Mouse (Mus musculus) ES-E14 (cell line): ENCODE data around the gene Gm28305. TPM values are rescaled to one million over a fixed set of nuclear protein-coding genes. Genes with fewer than 3 reads are reported as not detected.

Source experiments
- DNase-seq: peaks from one replicate; pipeline ENCODE4 v3.0.0-alpha.2; 2013; ENCODE audit warnings: low read depth, low spot score
- H3K27ac ChIP-seq: 2 replicates; pipeline ENCODE4 v1.5.1; 2012; ENCODE audit warnings: low read depth, mild to moderate bottlenecking, low read length, moderate library complexity, mixed read lengths; ENCODE audit not compliant: poor library complexity, insufficient read depth, severe bottlenecking
- H3K36me3 ChIP-seq: 2 replicates; pipeline ENCODE4 v1.6.1; 2012; ENCODE audit warnings: mild to moderate bottlenecking, low read length, moderate library complexity, mixed read lengths; ENCODE audit not compliant: control insufficient read depth, poor library complexity, insufficient read depth, severe bottlenecking
- H3K4me1 ChIP-seq, 2 experiments: fragments of 150-350 bp in 1 of 2; sonication (generic) in 1 of 2; 2 replicates each; pipeline ENCODE4 v1.6.1; 2012; ENCODE audit warnings: low read length in 2 of 2, mild to moderate bottlenecking in 1 of 2, mixed read lengths in 1 of 2; ENCODE audit not compliant: control insufficient read depth in 2 of 2, insufficient read depth in 2 of 2, poor library complexity in 1 of 2
- H3K4me3 ChIP-seq, 2 experiments: fragments of 150-350 bp in 1 of 2; sonication (generic) in 1 of 2; 2 replicates each; pipeline ENCODE4 v1.5.1; 2012; ENCODE audit warnings: low read length in 2 of 2, low read depth in 1 of 2, mild to moderate bottlenecking in 1 of 2, mixed read lengths in 1 of 2; ENCODE audit not compliant: insufficient read depth in 1 of 2, poor library complexity in 1 of 2, severe bottlenecking in 1 of 2
- H3K9ac ChIP-seq: 2 replicates; pipeline ENCODE4 v1.6.1; 2012; ENCODE audit warnings: low read depth, mild to moderate bottlenecking, low read length, mixed read lengths; ENCODE audit not compliant: poor library complexity, insufficient read depth, severe bottlenecking
- H3K9me3 ChIP-seq: fragments of 150-350 bp; sonication (generic); 2 replicates; pipeline ENCODE4 v1.6.1; 2012; ENCODE audit warnings: low read depth, mild to moderate bottlenecking, low read length; ENCODE audit not compliant: control insufficient read depth, insufficient read depth
- CHD2 ChIP-seq: IDR thresholded peaks from 2 replicates; pipeline ENCODE4 v1.6.1; 2014; ENCODE audit warnings: mild to moderate bottlenecking, low read depth, low read length, inconsistent platforms
- HCFC1 ChIP-seq: IDR thresholded peaks from 2 replicates; pipeline ENCODE4 v1.6.1; 2012; ENCODE audit warnings: low read length, inconsistent platforms, borderline replicate concordance; ENCODE audit not compliant: insufficient read depth
- MAFK ChIP-seq: IDR thresholded peaks from 2 replicates; pipeline ENCODE4 v1.6.1; 2014; ENCODE audit warnings: mild to moderate bottlenecking, low read depth, low read length, inconsistent platforms; ENCODE audit not compliant: insufficient read depth
- ZC3H11A ChIP-seq: IDR thresholded peaks from 2 replicates; pipeline ENCODE4 v1.6.1; 2012; ENCODE audit warnings: low read depth, mild to moderate bottlenecking, inconsistent platforms, low read length, borderline replicate concordance
- ZNF384 ChIP-seq: IDR thresholded peaks from 2 replicates; pipeline ENCODE4 v1.6.1; 2012; ENCODE audit warnings: low read depth, low read length, inconsistent platforms
- in situ Hi-C, 2 experiments: fragments of 600-800 bp; cut with MboI; formaldehyde crosslinking; loops; one replicate each; pipeline ENCODE4 v1.15.1; 2025; ENCODE audit warnings: low sequenced_read_pairs in 2 of 2, inconsistent platforms in 1 of 2; ENCODE audit not compliant: unreplicated experiment in 2 of 2
- total RNA-seq: library from RNA; depleted of rRNA; stranded (reverse); fragments of 300-350 nt; gene quantifications from 2 replicates; pipeline ENCODE4 v1.2.3, GENCODE M21; 2012

Gene Gm28305
- total RNA-seq, 1 experiment: not detected

GRCm38 (mm10) chr9:104070863-104071604 is 30.6 kb downstream of the Gm28305 start:
- no peak for DNase-seq
- in situ Hi-C loops: no loop called here
- no peak overlapping the region for H3K4me3 ChIP-seq
- H3K9ac ChIP-seq: no peak overlapping the region
- no peak overlapping the region for H3K27ac ChIP-seq
- TF ChIP-seq CHD2 (no peak), ZC3H11A (no peak), ZNF384 (no peak), MAFK (no peak), HCFC1 (no peak)
- H3K36me3 ChIP-seq: no peaks in the 10 kb centered on the region
- H3K9me3 ChIP-seq: no peaks in the 10 kb centered on the region
- no peaks in the 10 kb centered on the region for H3K4me1 ChIP-seq

- peaks cover 2% of the 10 kb centered on the region; the same call in 1 of the 2 replicates for H3K36me3 ChIP-seq
- H3K27ac ChIP-seq: no peak overlapping the region
- H3K9ac ChIP-seq: no peak overlapping the region
- no peak for TF ChIP-seq CHD2
- TF ChIP-seq ZC3H11A: 0 out of 2 replicates have a peak, but pooled peaks have one; percentile 13
- no peak overlapping the region for H3K4me3 ChIP-seq
- DNase-seq: no peak
- in situ Hi-C loops: no loop called here
- H3K9me3 ChIP-seq: no peaks in the 10 kb centered on the region
- no peaks in the 10 kb centered on the region for H3K4me1 ChIP-seq
These were observed 35.3 kb downstream of the Gm28305 start for GRCm38 (mm10) chr9:104075808-104076207.

- no peak for DNase-seq
- in situ Hi-C loops: no loop called here
- H3K27ac ChIP-seq: no peak overlapping the region
- no peak for TF ChIP-seq ZNF384
- no peak for TF ChIP-seq ZC3H11A
- TF ChIP-seq HCFC1: no peak
- TF ChIP-seq MAFK: no peak
- TF ChIP-seq CHD2: no peak
- no peak overlapping the region for H3K9ac ChIP-seq
- no peaks in the 10 kb centered on the region for H3K9me3 ChIP-seq
- no peak overlapping the region for H3K4me3 ChIP-seq
- 0 out of 4 replicates have a peak, but pooled peaks cover 0 to 2% of the 10 kb centered on the region in 2 experiments for H3K4me1 ChIP-seq
- peaks cover 2% of the 10 kb centered on the region; the same call in 1 of the 2 replicates for H3K36me3 ChIP-seq
These were observed 38.3 kb downstream of the Gm28305 start for GRCm38 (mm10) chr9:104078780-104079179.

GRCm38 (mm10) chr9:104079379-104079778 is 38.9 kb downstream of the Gm28305 start:
- H3K4me3 ChIP-seq: no peak overlapping the region
- peaks cover 2% of the 10 kb centered on the region; the same call in 1 of the 2 replicates for H3K36me3 ChIP-seq
- H3K27ac ChIP-seq: no peak overlapping the region
- in situ Hi-C loops: no loop called here
- DNase-seq: peak; percentile 61
- no peaks in the 10 kb centered on the region for H3K9me3 ChIP-seq
- 0 out of 4 replicates have a peak, but pooled peaks cover 0 to 6% of the 10 kb centered on the region in 2 experiments for H3K4me1 ChIP-seq
- TF ChIP-seq ZC3H11A (0 out of 2 replicates have a peak, but pooled peaks have one; percentile 5), HCFC1 (no peak), ZNF384 (no peak), MAFK (peak; percentile 94), CHD2 (no peak)
- no peak overlapping the region for H3K9ac ChIP-seq
